Mouse (Mus musculus) c-Kit-positive CD71-positive TER-119-positive erythroid progenitor cells, embryonic 14.5 days (primary cell): ENCODE results near the gene Gm7102.
"Not testable (repeated sequence)": the region's sequence is repeated elsewhere in the genome, so short reads cannot be mapped to it uniquely, and the experiment has no call there.

Experiments used
- DNase-seq: peaks from one replicate; pipeline ENCODE4 v3.0.0-alpha.2; 2013; ENCODE audit warnings: low spot score

Gm7102 gene

DNA sequence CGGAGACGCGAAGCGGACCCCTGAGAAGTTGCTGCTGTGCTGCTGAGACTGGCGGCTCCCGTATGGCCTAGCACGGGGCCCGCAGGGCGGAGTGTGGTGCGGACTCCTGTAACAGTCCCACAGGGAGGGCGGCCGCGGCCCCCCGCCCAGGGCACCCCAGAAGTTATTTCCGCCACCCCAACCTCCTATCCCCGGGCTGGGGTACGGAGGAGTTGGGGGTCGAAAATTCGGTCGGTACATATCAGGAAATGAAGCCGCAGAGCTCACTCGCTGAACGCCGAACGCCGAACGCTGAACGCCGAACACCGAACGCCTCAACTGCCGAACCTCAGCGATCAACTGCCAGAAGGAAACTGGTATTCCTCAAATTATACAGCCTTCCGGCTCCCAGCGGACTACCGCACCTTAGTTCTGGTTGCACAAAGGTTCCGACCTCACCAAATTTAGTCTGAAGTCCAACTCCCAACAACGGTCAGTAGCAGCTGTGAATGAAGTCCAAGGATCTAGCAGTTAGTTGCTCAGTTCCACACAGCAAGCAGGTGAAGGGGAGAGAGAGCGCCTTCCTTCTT is at the start of gene Gm7102:
Gene Gm7102, minus strand, starts transcription at position 554 of the 569 bp plus-strand sequence.
- no peak for DNase-seq

DNA sequence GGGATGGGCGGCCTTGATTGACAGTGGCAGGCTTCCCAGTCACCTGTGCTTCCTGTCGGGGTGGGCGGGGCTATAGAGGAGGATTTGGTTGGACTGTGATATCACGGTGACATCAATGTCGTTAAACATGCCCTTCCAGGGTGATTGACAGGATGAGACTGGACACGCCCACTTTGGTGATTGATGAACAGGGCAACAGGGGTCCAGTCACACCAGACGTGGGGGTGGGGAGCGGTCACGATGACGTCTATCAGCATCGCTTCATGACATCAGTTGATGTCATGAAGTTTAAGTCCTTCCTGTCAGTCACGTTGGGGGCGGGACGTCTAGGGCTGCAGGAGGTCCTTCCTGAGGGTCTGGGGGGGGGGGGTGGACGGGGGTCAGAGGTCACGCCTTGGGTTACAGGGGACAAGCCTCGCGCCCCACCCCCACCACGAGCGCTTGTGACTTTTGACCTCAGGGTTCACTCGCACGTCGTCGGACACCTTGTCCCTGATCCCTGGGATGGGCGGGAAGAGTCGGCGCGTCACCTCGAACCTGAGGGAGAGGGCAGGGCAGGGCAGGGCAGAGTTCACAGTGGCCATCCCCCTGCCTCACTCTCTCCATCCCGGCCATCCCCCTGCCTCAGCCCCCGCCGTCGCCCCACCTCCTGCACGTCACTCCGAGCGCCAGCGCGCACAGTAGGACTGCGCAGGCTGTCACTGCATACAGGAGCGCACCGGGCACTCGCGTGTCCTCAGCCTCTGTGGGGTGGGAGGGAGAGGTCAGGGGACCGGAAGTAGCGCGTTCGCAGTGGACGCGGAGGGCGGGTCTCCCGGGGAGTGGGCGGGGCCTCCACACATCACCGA is 48.8 kb upstream of the Gm7102 start:
- no peak for DNase-seq

DNA sequence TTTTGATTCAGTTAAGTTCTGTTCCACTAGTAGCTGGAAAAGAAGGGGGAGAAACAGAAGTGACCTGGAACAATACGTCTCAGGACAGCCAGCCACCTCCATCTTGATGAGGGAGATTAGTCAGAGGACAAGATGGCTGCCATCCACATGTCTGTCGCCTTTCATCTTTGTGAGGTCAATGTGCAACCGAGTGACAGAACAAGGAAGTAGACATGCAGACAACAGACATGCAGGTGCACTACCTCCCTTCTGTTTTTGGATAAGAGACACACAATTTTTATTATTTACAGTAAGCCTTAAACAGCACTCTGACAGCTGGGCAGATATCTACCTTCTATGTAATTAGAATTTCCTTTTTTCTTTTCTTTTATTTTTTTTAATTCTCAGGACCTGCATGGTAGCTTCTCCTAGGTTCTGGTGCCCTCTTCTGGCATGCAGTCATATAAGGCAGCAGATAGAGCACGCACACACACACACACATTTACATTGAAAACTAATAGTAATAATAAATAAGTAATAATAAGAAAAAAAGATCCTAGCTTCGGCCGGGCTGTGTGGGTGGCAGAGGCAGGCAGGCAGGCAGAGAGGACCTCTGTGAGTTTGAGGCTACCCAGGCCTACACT is 47.7 kb upstream of the Gm7102 start:
- DNase-seq: peak; percentile 67

DNA sequence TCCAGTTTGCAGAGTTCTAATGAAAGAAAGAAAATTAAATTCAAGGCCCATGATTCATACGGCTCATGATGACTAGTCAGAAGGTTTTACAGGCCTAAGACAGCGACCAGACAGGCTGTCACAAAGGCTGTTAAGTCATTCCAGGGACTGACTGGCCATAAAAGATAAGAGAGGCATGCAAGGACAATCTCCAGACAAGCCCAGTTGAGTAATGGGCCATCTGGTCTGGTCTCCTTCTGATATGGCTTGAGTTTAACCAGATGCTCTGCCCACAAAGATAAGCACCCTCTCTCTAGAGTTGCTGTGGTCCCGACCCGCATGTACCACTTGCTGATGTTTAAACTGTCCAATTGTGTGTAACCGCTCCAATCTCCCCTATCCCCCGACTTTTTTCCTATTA is 31.4 kb upstream of the Gm7102 start:
- DNase-seq: not testable (repeated sequence)

DNA sequence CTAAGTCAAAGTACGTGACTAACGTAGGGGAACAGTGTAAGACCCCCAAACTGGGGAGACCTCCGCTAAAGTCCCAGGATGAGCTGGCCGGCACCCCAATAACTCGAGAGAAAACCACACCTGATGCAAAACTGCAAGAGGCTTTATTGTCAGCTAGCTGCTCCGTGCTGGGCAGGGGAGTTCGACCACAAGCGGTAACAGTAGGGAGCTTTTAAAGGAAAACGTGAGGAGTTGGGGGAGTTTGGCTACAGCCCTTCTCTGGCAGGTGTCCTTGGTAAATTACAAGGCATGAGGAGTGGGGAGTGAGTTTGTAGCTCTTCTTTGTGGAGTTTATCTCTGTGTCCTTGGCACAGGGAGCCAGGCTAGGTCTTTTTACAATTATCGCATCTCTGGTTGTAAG is 23.7 kb upstream of the Gm7102 start:
- peak; percentile 29 for DNase-seq

DNA sequence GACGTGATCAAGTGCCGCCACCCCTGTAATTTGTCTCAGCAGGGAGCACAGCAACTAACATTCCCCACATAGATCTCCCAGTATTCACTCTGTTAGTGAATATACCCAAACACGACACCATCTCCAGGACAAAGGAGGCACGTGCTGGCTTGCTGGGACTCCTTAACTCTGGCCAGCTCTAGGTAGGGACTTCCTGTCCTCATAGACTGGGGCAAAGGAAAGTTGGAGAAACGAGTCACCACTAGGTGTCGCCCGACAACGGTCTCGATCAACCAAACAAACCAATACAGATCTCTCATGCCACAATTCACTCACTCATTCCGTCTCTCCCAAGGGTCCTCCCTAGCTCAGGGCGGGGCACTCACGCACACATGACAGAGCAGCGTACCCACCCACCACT is 23.2 kb upstream of the Gm7102 start:
- peak; percentile 83 for DNase-seq

DNA sequence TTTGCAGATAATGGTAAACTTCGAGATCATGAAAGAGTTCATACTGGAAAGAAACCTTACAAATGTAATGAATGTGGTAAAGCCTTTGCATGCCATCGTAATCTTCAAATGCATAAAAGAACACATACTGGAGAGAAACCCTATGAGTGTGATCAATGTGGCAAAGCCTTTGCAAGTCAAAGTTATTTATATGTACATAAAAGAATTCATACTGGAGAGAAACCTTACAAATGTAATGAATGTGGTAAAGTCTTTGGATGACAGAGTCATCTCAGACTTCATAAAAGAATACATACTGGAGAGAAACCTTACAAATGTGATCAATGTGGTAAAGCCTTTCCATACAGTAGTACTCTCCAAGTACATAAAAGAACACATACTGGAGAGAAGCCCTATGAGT is 7.5 kb upstream of the Gm7102 start, which contains the start of gene Gm6020:
Gene Gm6020, plus strand, starts transcription at position 301 of the 400 bp plus-strand sequence.
- not testable (repeated sequence) for DNase-seq

DNA sequence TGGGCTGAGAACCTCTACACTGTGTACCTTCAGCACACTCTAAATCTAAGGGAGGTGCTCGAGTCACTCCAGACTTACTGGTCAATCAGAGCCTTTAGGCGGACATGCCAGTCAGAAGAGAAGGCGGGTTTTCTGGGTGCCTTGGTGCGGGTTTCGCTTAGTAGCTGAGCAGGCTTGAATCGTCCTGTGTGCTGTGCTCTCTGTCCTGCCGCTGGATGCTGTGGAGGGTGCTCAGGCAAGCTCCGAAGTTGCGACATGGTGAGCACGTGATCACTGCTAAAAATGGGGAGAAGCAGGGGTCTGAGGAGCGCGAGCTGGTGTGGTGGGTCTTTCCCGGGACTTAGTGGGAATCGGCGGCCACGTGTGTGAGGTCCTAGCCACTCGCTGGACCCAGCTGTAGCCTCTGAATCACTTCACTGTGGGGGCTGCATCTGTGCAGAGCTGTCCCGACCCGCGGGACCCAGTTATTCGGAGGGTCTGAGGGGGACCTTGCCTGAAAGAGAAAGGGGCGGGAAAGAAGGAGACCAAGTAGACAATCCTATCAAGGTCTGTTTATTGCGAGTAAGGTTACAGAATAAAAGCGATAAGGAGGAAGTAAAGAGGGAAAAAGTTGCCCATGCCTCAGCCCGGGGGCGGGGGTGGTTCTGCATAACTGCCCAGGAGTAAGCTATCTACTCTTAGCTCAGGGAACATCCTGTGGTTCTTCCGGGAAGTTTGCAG is 24.2 kb downstream of the Gm7102 start:
- no peak for DNase-seq

DNA sequence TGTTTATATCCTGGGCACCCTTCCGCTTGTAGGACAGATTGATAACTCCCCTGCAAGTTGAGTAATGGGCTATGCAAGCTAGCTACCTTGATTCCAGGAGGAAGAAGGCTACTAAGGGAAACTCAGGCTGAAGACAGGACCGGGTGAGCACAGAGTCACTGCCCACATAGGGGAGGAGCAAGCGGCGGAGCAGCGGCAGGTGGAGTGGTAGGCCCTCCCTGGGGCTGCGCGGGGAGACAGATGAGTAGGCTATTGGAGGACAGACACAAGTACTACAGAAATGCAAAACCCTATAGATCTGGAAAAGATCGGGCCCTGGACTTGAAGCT is 24.8 kb downstream of the Gm7102 start:
- no peak for DNase-seq

DNA sequence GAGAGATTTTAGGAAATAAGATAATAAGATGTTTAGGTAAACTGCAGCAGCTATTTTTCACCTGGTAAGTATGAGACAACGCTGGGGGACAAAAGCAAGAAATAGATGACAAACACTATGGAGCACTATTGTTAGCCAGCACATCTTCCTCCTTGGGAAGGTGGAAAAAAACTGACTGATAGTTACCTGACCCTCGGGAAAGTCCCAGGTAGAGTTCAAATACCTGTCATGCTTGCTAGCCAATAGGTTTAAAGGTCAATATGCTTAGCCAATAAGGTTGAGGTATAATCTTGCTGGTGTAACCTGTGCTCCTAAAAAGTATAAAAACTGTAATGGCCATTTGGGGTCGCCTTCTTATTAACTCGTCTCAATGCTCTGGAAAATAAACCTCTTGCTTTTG is 34.8 kb downstream of the Gm7102 start:
- DNase-seq: no peak

DNA sequence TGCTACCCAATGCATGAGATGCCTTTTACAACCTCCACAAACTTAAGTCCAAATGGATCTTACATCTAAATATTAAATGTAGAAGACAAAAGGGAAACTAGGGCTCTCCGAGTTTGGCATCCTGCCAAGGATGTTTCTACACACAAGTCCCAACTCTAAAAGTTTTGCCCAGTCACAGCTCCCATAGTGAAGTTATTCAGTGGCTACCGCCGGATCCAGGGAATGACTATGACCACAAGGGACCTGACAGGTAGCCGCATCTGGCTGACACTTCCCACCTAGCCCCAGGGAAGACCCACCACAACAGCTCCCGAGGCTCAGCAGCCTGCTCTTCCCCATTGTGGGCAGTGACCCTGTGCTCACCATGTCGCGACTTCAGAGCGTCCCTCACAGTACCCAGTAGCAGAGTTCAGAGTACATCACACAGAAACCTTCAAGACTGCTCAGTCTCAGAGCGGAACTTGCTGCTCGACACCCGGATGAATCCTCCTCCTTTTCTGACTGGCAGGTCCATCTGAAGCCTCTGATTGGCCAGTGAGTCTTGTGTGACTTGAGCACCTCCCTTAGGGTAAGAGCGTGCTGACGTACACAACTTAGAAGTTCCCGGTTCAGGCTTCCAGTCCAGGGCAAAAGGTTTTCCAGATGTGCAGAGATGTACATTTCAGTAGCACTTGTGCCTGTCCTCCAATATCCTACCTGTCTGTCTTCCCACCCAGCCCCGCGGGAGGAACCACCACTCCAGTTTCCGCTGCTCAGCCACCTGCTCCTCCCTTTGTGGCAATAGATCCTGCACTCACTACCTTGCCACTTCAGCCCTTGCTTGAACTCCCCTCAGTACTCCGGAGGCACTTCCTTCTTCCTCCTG is 35.5 kb downstream of the Gm7102 start, which contains the start of gene Zfp950:
Gene Zfp950, minus strand, starts transcription at position 499 of the 865 bp plus-strand sequence.
- DNase-seq: peak; percentile 88

DNA sequence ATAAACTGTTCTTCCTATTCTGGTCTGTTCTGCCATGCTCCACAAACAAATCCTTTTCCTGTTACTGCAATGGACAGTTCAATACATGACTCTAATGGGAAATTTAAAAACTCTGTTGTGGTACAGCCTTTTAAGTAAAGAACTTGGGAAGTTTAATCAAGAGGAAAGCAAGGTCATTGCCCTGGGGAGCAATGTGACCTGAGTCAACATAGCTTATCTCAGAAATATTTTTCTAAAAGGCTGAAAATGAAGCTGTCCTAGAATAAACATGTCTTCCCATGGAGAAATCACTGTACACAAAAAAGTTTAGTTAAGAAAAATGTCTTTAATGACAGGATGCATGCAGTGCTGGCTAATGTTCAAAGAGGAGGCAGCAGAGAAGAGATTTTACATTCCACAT is 37.5 kb downstream of the Gm7102 start:
- DNase-seq: no peak

DNA sequence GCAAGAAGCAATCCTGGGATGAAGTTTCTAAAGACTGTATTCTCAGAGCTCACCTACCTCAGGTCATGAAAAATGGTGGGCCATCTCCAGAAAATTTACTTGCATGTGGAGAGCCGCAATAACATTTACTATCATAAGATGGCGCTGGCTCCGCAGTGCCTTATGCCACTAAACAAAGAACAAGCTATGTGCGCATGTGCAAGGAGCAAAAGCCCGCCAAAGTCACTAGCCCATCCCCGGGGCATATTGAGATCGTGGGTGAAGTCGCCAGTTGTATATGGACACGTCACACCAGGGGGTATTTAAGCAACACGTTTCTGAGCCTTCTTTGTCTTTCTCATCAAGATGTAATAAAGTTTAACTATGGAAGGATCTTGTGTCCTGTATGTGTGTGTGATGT is 45.0 kb downstream of the Gm7102 start:
- DNase-seq: no peak
